Mouse (Mus musculus): ENCODE results near the gene Zfp771. TPM values are rescaled to one million over a fixed set of nuclear protein-coding genes. Genes with fewer than 3 reads are reported as not detected.

The Zfp771 gene
- polyA plus RNA-seq, 1 experiment from 2014 or later: 54.7 TPM

GRCm38 (mm10) chr7:127225147-127225995, 18.7 kb upstream of the Zfp771 start:
- no peak overlapping the region for H3K4me2 ChIP-seq

GRCm38 (mm10) chr7:127228615-127229303, 15.3 kb upstream of the Zfp771 start:
- Histone ChIP-seq H3K9ac (no peak overlapping the region), H3K9me3 (ENCODE audit: low read depth, low read length) (no peaks in the 10 kb centered on the region), H3K27ac (ENCODE audit: low read depth) (no peak overlapping the region), H3K4me2 (no peak overlapping the region), H3K36me3 (ENCODE audit: insufficient read depth) (peaks cover 21% of the 10 kb centered on the region), H3K4me1 (ENCODE audit: insufficient read depth) (no peaks in the 10 kb centered on the region), H3K27me3 (ENCODE audit: insufficient read depth, low read length) (no peaks in the 10 kb centered on the region), H3K4me3 (ENCODE audit: low read depth, low read length) (no peak overlapping the region)
- ATAC-seq (ENCODE audit: insufficient read depth): no peak
- TF ChIP-seq CTCF (IDR thresholded peaks at IDR 0.05; ENCODE audit: low read depth): peak; percentile 84
- peak; percentile 90 for DNase-seq
- 65% methylated on average over 4 of the region's 4 CpGs for WGBS

More at GRCm38 (mm10) chr7:127225147-127225995, 18.7 kb upstream of the Zfp771 start:
- TF ChIP-seq CTCF (IDR thresholded peaks at IDR 0.05; ENCODE audit: low read depth): no peak
- ATAC-seq (ENCODE audit: insufficient read depth) (no peak), DNase-seq (no peak)
- Histone ChIP-seq H3K9me3 (ENCODE audit: low read depth, low read length) (0 out of 2 replicates have a peak, but pooled peaks cover 3% of the 10 kb centered on the region), H3K27me3 (ENCODE audit: insufficient read depth, low read length) (no peaks in the 10 kb centered on the region), H3K4me1 (ENCODE audit: insufficient read depth) (no peaks in the 10 kb centered on the region), H3K9ac (no peak overlapping the region), H3K4me3 (ENCODE audit: low read depth, low read length) (no peak overlapping the region), H3K27ac (ENCODE audit: low read depth) (no peak overlapping the region), H3K36me3 (ENCODE audit: insufficient read depth) (peaks cover 12% of the 10 kb centered on the region)
- 79% methylated on average over 11 of the region's 11 CpGs for whole genome bisulfite sequencing

GRCm38 (mm10) chr7:127231376-127231775, 12.7 kb upstream of the Zfp771 start:
- TF ChIP-seq CTCF (IDR thresholded peaks at IDR 0.05; ENCODE audit: low read depth): no peak
- H3K27me3 ChIP-seq (ENCODE audit: insufficient read depth, low read length): no peaks in the 10 kb centered on the region
- peaks cover 35% of the 10 kb centered on the region for H3K36me3 ChIP-seq (ENCODE audit: insufficient read depth)
- H3K4me2 ChIP-seq: peak overlapping the region; percentile 70
- DNase-seq: no peak
- WGBS: 52% methylated on average over 3 of the region's 3 CpGs
- no peak for ATAC-seq (ENCODE audit: insufficient read depth)
- H3K4me1 ChIP-seq (ENCODE audit: insufficient read depth): no peaks in the 10 kb centered on the region
- H3K9ac ChIP-seq: peak overlapping the region; percentile 80
- no peaks in the 10 kb centered on the region for H3K9me3 ChIP-seq (ENCODE audit: low read depth, low read length)
- 0 out of 2 replicates have a peak overlapping the region, but pooled peaks have one; percentile 96 for H3K27ac ChIP-seq (ENCODE audit: low read depth)
- peak overlapping the region; percentile 97 for H3K4me3 ChIP-seq (ENCODE audit: low read depth, low read length)

GRCm38 (mm10) chr7:127231826-127232621, 12.1 kb upstream of the Zfp771 start:
- Histone ChIP-seq H3K27me3 (ENCODE audit: insufficient read depth, low read length) (no peaks in the 10 kb centered on the region), H3K36me3 (ENCODE audit: insufficient read depth) (peaks cover 41% of the 10 kb centered on the region), H3K9me3 (ENCODE audit: low read depth, low read length) (no peaks in the 10 kb centered on the region), H3K9ac (peak overlapping the region; percentile 80), H3K27ac (ENCODE audit: low read depth) (peak overlapping the region; percentile 96), H3K4me2 (peak overlapping the region; percentile 70), H3K4me1 (ENCODE audit: insufficient read depth) (no peaks in the 10 kb centered on the region), H3K4me3 (ENCODE audit: low read depth, low read length) (peak overlapping the region; percentile 97)
- DNase-seq (peak; percentile 30), ATAC-seq (ENCODE audit: insufficient read depth) (no peak)
- no peak for TF ChIP-seq CTCF (IDR thresholded peaks at IDR 0.05; ENCODE audit: low read depth)
- 4% methylated on average over 20 of the region's 20 CpGs for WGBS

GRCm38 (mm10) chr7:127232622-127233367, 11.3 kb upstream of the Zfp771 start, which contains the start of the genes Zfp553 and Sept1:
Zfp553 (plus strand) TSS chr7:127233061.
Sept1 (minus strand) TSS chr7:127233130.
- under 1% methylated on average over 63 of the region's 64 CpGs for WGBS

GRCm38 (mm10) chr7:127233368-127233749, 10.7 kb upstream of the Zfp771 start:
- no peaks in the 10 kb centered on the region for H3K27me3 ChIP-seq (ENCODE audit: insufficient read depth, low read length)
- peaks cover 54% of the 10 kb centered on the region for H3K36me3 ChIP-seq (ENCODE audit: insufficient read depth)
- peak; percentile 59 for DNase-seq
- H3K4me3 ChIP-seq (ENCODE audit: low read depth, low read length): peak overlapping the region; percentile 97
- H3K9ac ChIP-seq: peak overlapping the region; percentile 80
- H3K9me3 ChIP-seq (ENCODE audit: low read depth, low read length): no peaks in the 10 kb centered on the region
- H3K4me2 ChIP-seq: peak overlapping the region; percentile 70
- peak overlapping the region; percentile 96 for H3K27ac ChIP-seq (ENCODE audit: low read depth)
- WGBS: under 1% methylated on average over 27 of the region's 27 CpGs
- H3K4me1 ChIP-seq (ENCODE audit: insufficient read depth): no peaks in the 10 kb centered on the region
- peak; percentile 19; the same call in 1 of the 2 replicates for ATAC-seq (ENCODE audit: insufficient read depth)
- TF ChIP-seq CTCF (IDR thresholded peaks at IDR 0.05; ENCODE audit: low read depth): no peak

More at GRCm38 (mm10) chr7:127232622-127233367, 11.3 kb upstream of the Zfp771 start, which contains the start of the genes Zfp553 and Sept1:
- no peak for TF ChIP-seq CTCF (IDR thresholded peaks at IDR 0.05; ENCODE audit: low read depth)
- ATAC-seq (ENCODE audit: insufficient read depth) (peak; percentile 92), DNase-seq (peak; percentile 92)
- Histone ChIP-seq H3K4me2 (peak within 1 kb of the TSS; percentile 70), H3K27me3 (ENCODE audit: insufficient read depth, low read length) (no peaks in the 10 kb centered on the region), H3K9me3 (ENCODE audit: low read depth, low read length) (no peaks in the 10 kb centered on the region), H3K9ac (peak within 1 kb of the TSS; percentile 80), H3K36me3 (ENCODE audit: insufficient read depth) (peaks cover 49% of the 10 kb centered on the region), H3K4me3 (ENCODE audit: low read depth, low read length) (peak within 1 kb of the TSS; percentile 97), H3K4me1 (ENCODE audit: insufficient read depth) (no peaks in the 10 kb centered on the region), H3K27ac (ENCODE audit: low read depth) (peak within 1 kb of the TSS; percentile 96)
